Mouse (Mus musculus) C2C12 (cell line): Measurements from ENCODE around the gene Sun3.

Experiments used
- CTCF ChIP-seq: IDR thresholded peaks from one replicate; pipeline ENCODE4 v1.5.1; 2011; ENCODE audit not compliant: control insufficient read depth, insufficient read depth, insufficient read length
- FOSL1 ChIP-seq: IDR thresholded peaks from one replicate; pipeline ENCODE4 v1.8.0; 2011; ENCODE audit warnings: mild to moderate bottlenecking, low read length; ENCODE audit not compliant: poor library complexity, insufficient read depth, severe bottlenecking
- MAX ChIP-seq: IDR thresholded peaks from one replicate; pipeline ENCODE4 v1.6.1; 2011; ENCODE audit warnings: mild to moderate bottlenecking, control low read depth
- MYOD1 ChIP-seq: IDR thresholded peaks from one replicate; pipeline ENCODE4 v1.6.1; 2011; ENCODE audit warnings: low read depth; ENCODE audit not compliant: control insufficient read depth, insufficient read length
- MYOG ChIP-seq: IDR thresholded peaks from one replicate; pipeline ENCODE4 v1.6.1; 2011; ENCODE audit not compliant: control insufficient read depth, insufficient read length; ENCODE audit errors: extremely low read depth
- USF1 ChIP-seq: IDR thresholded peaks from one replicate; pipeline ENCODE4 v1.6.1; 2011; ENCODE audit warnings: low read depth, mild to moderate bottlenecking, control low read depth, moderate library complexity

GRCm38 (mm10) chr11:9020207-9020606 lies 28.6 kb downstream of the Sun3 start:
- TF ChIP-seq CTCF = no peak
- no peak for TF ChIP-seq USF1
- no peak for TF ChIP-seq MYOD1
- TF ChIP-seq FOSL1 = no peak
- TF ChIP-seq MYOG = no peak
- TF ChIP-seq MAX = no peak
